Mouse (Mus musculus) brain, adult 2 months (tissue): Measurements from ENCODE around the gene Tex33.
A peak's percentile ranks its signal among the peaks of the same experiment; 100 is the strongest.
"Not testable (repeated sequence)": the region's sequence is repeated elsewhere in the genome, so short reads cannot be mapped to it uniquely, and the experiment has no call there.

Experiments used
- DNase-seq: peaks from one replicate; pipeline ENCODE4 v3.0.0; 2011; ENCODE audit warnings: low read depth, low spot score

Tex33 gene

GRCm38 (mm10) chr15:78374204-78374603 lies 21.5 kb downstream of the Tex33 start:
- DNase-seq: peak; percentile 55

DNA sequence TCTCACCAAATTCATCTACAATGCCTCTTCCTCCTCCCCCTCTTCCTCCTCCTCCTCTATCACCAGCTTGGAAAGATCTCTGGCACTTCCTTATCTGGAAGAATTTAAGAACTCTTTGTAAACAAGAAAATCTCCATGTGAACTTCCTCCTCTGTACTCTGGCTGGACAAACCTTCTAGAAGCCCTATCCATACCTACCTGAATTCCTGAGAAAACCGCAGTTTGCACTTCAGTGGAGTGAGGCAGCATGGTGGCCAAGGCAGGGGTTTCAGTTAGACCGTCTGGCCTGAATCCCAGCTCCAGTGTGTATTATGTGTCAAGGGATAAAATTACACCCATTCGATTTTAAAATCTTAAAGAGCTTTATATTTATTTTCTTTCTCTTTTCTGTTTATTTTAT lies 22.9 kb downstream of the Tex33 start:
- DNase-seq: no peak

DNA sequence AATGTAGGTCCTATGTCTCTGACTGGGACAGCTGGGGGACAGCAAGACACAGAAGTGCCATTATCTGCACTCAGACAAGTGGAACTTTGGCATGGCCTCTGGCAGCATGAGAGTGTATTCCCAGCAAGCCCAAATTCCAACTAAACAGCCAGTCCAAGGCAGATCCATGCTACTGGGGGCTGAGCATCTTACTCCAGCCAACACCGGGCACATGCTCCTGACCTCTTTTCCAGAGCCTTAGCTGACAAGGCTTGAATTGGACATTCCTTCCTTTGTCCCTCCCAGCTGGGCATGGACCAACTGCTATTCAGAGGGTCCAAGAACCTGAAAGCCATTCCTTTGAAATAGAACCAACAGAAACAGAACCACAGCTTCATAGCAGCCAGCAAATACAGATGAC lies 26.1 kb downstream of the Tex33 start:
- peak; percentile 41 for DNase-seq

GRCm38 (mm10) chr15:78368926-78369346 lies 26.8 kb downstream of the Tex33 start:
- DNase-seq: peak; percentile 32

DNA sequence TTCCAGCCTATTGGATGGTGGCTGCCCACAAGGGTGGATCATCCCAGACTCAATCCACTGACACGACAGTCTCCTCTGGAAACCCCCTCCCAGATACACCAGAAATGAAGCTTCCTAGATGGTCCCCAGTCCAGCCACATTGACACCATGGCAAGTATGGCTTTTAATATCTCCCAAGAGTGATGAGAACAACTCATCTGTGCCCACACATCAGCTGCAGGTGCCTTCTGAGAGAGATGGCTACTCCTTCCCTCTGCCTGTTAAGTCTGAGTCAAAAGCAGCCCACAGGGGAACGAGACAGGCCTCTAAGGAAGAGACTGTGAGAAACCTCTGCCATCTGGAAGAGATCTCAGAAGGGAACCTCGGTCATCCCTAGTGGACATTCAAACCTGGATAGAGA lies 27.9 kb downstream of the Tex33 start:
- DNase-seq: peak; percentile 59

GRCm38 (mm10) chr15:78366875-78367274 lies 28.8 kb downstream of the Tex33 start:
- peak; percentile 68 for DNase-seq

GRCm38 (mm10) chr15:78365916-78366315 lies 29.8 kb downstream of the Tex33 start:
- DNase-seq: no peak

GRCm38 (mm10) chr15:78355548-78355947 lies 40.2 kb downstream of the Tex33 start:
- no peak for DNase-seq

DNA sequence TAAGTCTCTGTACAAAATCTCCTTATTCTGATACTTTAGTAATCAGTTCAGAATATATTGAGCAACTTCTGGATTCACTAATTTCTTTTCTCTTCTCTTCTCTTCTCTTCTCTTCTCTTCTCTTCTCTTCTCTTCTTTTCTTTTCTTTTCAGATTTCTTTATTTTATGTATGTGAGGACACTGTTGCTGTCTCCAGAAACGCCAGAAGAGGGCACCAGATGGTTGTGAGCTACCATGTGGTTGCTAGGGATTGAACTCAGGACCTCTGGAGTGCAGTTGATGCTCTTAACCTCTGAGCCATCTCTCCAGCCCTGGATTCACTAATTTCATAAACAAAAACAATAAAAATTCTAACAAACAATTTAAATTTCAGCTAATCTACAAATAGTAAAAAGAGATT lies 40.8 kb downstream of the Tex33 start:
- peak; percentile 74 for DNase-seq

DNA sequence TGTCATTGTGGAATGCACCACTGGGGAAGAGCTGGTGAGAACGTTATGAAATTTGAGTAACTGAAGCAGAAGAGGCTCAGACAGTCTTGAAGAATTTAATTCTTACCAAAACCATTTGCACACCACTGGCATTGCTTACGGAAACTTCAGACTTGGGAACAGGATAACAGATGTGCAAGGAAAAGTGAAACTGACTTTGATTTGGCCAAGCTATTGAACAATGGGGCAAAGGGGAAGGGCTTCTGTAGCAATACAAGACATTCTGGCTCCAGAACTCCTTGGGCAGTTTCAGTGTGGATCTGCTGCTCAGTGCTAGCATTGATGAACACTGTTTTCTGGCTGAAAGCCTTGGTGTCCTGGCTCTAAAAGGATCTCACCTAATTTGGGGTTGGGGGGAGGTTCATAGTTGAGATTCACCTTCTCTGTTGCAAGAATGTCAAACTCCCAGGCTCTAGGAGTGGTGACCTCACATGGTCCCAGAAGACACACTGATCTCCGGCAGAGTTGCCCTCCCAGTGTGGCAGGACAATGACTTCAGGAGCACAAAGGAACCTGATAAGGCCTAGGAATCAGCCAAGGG lies 44.0 kb downstream of the Tex33 start:
- no peak for DNase-seq

DNA sequence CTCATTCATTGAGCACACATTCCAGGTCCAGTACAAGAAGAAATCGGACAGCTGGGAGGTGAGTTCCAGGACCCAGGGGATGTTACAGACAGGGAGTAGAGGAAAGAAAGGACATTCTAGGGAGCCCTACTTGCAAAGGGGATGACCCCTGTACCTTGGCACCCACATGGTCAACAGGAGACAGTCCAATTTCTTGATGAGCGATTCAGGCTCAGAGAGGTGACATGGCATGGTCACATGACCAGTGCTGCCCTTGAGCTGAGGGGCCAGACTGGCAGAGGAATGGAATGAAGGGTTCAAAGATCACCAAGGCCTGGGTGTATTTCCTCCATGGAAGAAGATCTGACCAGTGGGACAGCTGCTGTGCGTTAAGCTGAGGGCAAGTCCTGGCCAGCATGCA lies 51.1 kb downstream of the Tex33 start:
- no peak for DNase-seq

DNA sequence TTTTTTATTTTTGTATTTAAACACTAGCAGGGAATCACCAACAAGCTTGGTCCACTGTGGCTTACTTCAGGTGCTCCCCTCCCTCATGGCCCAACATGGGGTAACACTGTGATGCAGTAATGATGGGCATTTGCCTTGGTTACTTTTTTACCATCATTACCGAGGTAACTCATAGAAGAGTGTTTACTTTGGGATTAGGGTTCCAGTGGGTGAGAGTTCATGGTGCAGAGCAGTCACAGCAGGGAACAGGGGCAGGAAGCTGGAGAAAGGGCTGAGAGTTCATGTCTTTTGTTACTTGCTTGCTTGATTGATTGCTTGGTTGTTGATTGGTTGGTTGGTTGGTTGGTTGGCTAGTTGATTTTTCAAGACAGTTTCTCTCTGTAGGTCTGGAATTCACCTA lies 52.0 kb downstream of the Tex33 start:
- DNase-seq: no peak

DNA sequence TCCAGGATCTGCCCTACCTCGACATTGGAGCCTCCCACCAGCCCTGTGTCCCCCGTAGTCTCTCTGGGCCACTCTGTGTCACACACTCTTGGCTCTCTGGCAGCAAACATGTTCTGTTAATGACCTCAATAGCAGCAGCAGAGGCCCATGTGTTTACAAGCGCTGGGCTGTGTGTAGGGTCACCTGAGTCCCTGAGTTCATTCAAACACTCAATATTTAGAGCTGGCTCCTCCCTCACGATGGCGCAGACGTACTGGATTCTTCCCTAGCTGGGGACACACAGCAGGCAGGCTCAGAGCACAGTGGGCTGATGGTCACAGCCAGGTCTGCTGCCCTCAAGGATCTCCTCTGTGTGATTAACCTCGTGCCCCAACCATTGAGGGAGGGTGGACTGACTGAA lies 54.8 kb downstream of the Tex33 start:
- DNase-seq: not testable (repeated sequence)

GRCm38 (mm10) chr15:78339627-78340423 lies 55.9 kb downstream of the Tex33 start:
- peak; percentile 70 for DNase-seq

GRCm38 (mm10) chr15:78334380-78334779 lies 61.3 kb downstream of the Tex33 start:
- DNase-seq: no peak

DNA sequence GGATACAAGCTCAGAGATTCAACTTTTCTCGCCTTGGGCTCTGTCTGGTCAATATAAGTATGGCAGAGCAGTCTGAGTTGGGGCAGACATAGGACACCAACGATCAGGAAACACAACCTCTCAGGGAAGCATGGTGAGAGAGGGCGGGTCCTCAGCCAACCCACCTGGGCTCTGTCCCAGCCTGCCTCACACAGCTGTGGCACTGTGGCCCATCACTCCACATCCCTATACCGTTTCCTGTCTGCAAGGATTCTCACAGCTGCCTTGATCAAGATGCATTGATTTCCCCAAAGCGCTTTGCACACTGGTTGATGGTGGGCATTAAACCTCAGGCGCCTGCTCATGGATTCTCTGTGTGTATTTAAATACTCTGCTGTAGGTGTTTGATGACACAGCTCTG lies 62.7 kb downstream of the Tex33 start:
- no peak for DNase-seq

- DNase-seq: no peak
Observed at GRCm38 (mm10) chr15:78331523-78332340, 64.0 kb downstream of the Tex33 start.

- no peak for DNase-seq
Observed at GRCm38 (mm10) chr15:78330706-78331105, 65.0 kb downstream of the Tex33 start.

DNA sequence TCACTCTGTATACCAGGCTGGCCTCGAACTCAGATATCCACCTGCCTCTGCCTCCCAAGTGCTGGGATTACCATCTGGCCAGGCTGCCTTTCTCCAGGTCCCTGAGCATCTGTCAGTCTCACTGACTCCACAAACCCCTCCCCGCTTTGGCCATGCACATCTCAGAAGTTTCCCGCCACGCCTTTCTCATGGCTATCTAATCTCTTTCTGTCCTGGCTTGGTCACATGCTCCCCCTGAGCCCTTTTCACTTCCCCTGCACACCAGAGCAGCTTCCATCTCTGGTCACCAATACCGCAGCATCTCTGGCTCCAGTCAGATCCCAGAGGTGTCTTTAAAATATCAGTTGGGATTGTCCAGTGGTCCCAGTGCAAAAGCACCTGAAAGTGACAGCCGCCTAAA lies 65.7 kb downstream of the Tex33 start:
- not testable (repeated sequence) for DNase-seq

GRCm38 (mm10) chr15:78328520-78329097 lies 67.1 kb downstream of the Tex33 start:
- no peak for DNase-seq
